Mouse (Mus musculus) intestine, embryonic 14.5 days (tissue): ENCODE data around the gene Uxs1. TPM values are rescaled to one million over a fixed set of nuclear protein-coding genes. Genes with fewer than 3 reads are reported as not detected.

Experiments used
- ATAC-seq: fragments of 200-750 bp; cut with Nextera tagmentation; replicated peaks from 2 replicates; pipeline ENCODE4 v1.8.0; 2017; ENCODE audit warnings: low read depth, moderate number of reproducible peaks, moderate TSS enrichment, moderate library complexity; ENCODE audit not compliant: low FRiP score, low TSS enrichment
- DNase-seq: peaks from one replicate; pipeline ENCODE4 v3.0.0-alpha.2; 2018; ENCODE audit warnings: low spot score
- H3K27ac ChIP-seq: fragments of 300-500 bp; sonication (generic); 2 replicates; pipeline ENCODE4 v1.5.1; 2014; ENCODE audit warnings: low read depth, mild to moderate bottlenecking, control low read depth
- H3K27me3 ChIP-seq: fragments of 300-500 bp; sonication (generic); replicated peaks from 2 replicates; pipeline ENCODE4 v1.6.1; 2014; ENCODE audit warnings: low read length, control low read depth; ENCODE audit not compliant: control insufficient read depth, insufficient read depth
- H3K36me3 ChIP-seq: fragments of 300-500 bp; sonication (generic); 2 replicates; pipeline ENCODE4 v1.6.1; 2014; ENCODE audit warnings: low read length, control low read depth; ENCODE audit not compliant: control insufficient read depth, insufficient read depth
- H3K4me1 ChIP-seq: fragments of 300-500 bp; sonication (generic); replicated peaks from 2 replicates; pipeline ENCODE4 v1.6.1; 2014; ENCODE audit warnings: low read length, control low read depth, mixed read lengths; ENCODE audit not compliant: control insufficient read depth, insufficient read depth
- H3K4me2 ChIP-seq: fragments of 300-500 bp; sonication (generic); 2 replicates; pipeline ENCODE4 v1.6.1; 2014; ENCODE audit warnings: low read length
- H3K4me3 ChIP-seq: fragments of 300-500 bp; sonication (generic); 2 replicates; pipeline ENCODE4 v1.5.1; 2014; ENCODE audit warnings: low read depth, low read length, control low read depth, mixed read lengths
- H3K9ac ChIP-seq: fragments of 300-500 bp; sonication (generic); 2 replicates; pipeline ENCODE4 v1.6.1; 2014; ENCODE audit warnings: mild to moderate bottlenecking, low read length
- H3K9me3 ChIP-seq: fragments of 300-500 bp; sonication (generic); 2 replicates; pipeline ENCODE4 v1.6.1; 2016; ENCODE audit warnings: low read length, control low read depth; ENCODE audit not compliant: control insufficient read depth
- WGBS: fragments of 180-500 bp; shearing (Covaris S2); extraction: QIAGEN DNeasy Blood & Tissue Kit; methylation state at CpG from one replicate; pipeline ENCODE4 v1.1.7; 2014; 5-methylcytosine and 5-hydroxymethylcytosine counted together
- polyA plus RNA-seq: library from polyadenylated mRNA; unstranded; fragments of >200 nt; fragmentation: Nextera tagmentation; extraction: Ambion mirVana; gene quantifications from 2 replicates; pipeline ENCODE4 v1.2.1, GENCODE M21; 2014

Uxs1 gene
- polyA plus RNA-seq, 1 experiment from 2014 or later = 16.3 TPM

DNA sequence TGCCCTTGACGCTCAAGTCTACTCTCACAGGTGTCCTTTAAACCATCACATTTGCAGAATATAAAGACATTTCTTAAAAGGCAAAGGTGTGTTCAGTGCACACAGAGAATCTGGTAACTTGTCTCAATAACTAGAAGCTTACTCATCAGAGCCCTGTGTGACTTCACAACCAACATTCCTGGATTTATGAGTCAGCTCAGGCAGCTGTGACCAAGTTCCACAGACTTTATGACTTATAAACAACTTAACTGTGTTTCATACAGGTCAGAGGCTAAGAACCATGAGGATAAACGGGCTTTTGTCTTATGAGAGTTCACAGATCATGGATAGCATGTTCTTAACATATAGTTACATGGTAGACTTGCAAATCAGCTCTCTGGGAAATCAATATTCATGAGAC is 8.5 kb downstream of the Uxs1 start:
- Histone ChIP-seq H3K4me3 (no peak overlapping the region), H3K4me2 (no peak overlapping the region), H3K36me3 (no peaks in the 10 kb centered on the region), H3K27ac (no peak overlapping the region), H3K9me3 (no peaks in the 10 kb centered on the region), H3K4me1 (no peaks in the 10 kb centered on the region), H3K9ac (no peak overlapping the region), H3K27me3 (no peaks in the 10 kb centered on the region)
- DNase-seq = no peak
- no peak for ATAC-seq
- WGBS = 63% methylated on average over 2 of the region's 2 CpGs

DNA sequence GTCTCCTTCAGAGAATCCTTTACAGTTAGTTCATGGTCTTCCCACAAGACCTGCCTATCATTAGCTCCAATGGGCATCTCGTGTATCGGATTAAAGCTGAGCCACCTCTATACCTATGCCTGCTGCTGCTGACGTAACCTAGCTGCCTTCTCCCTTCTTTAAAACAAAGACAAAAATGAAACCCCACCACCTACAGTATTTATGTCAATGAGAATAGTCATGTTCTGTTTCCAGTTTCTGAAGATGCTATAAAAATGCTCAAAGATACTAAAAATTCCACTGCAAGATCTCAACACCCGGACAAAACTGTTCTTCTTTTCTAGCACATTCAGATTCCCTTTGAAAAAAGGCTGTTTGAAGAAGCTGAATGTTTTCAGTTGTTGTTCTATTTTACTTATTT is 9.2 kb downstream of the Uxs1 start:
- WGBS = 84% methylated on average over 4 of the region's 4 CpGs

DNA sequence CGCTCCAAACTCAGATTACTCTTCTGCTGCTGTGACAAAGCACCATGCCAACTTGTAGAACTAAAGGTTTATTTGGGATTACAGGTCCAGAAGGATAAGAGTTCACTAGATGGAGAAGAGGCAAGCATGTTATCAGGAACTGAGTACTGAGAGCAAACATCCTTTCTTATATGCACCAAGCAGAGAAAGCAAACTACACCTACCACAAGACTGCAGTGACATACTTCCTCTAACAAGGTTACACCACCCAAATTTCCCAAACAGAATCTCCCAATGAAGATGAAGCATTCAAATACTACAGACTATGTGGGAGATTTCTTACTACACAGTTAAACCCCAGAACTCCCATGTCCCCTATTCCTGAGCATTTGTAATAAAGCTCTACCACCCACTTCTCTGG is 15.8 kb downstream of the Uxs1 start:
- Histone ChIP-seq H3K9ac (no peak overlapping the region), H3K9me3 (no peaks in the 10 kb centered on the region), H3K27ac (no peak overlapping the region), H3K27me3 (no peaks in the 10 kb centered on the region), H3K36me3 (no peaks in the 10 kb centered on the region), H3K4me1 (no peaks in the 10 kb centered on the region), H3K4me3 (no peak overlapping the region), H3K4me2 (no peak overlapping the region)
- ATAC-seq = no peak
- DNase-seq = no peak
- WGBS = 96% methylated on average over 1 of the region's 1 CpGs

More for the DNA sequence above, 9.2 kb downstream of the Uxs1 start:
- no peaks in the 10 kb centered on the region for H3K9me3 ChIP-seq
- H3K4me1 ChIP-seq = no peaks in the 10 kb centered on the region
- no peaks in the 10 kb centered on the region for H3K36me3 ChIP-seq
- H3K27me3 ChIP-seq = no peaks in the 10 kb centered on the region
- no peak for ATAC-seq
- H3K4me2 ChIP-seq = no peak overlapping the region
- H3K9ac ChIP-seq = no peak overlapping the region
- H3K27ac ChIP-seq = no peak overlapping the region
- no peak overlapping the region for H3K4me3 ChIP-seq
- no peak for DNase-seq

DNA sequence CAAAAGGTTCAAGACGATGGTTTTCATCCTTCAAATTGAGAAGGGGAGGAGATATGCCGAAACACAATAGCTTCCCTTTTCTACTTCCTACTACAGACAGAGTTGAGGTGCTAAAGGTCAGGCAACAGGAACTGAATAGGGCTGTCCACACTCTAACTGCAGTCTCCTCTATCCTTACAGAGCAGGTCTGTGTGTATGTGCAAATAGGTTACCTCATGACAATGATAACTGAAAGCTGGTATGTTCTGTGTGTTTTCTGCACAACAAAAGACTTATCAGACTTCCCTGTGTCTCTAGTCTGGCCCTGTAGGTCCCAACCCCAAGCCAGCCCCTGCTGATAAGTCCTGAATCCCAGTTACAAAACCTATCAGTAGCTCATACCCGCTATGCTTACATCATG is 16.5 kb downstream of the Uxs1 start:
- no peak overlapping the region for H3K4me3 ChIP-seq
- ATAC-seq (no peak), DNase-seq (no peak)
- H3K4me1 ChIP-seq = no peaks in the 10 kb centered on the region
- no peak overlapping the region for H3K9ac ChIP-seq
- H3K4me2 ChIP-seq = no peak overlapping the region
- H3K9me3 ChIP-seq = no peaks in the 10 kb centered on the region
- H3K27ac ChIP-seq = no peak overlapping the region
- WGBS = 80% methylated on average over 3 of the region's 3 CpGs
- no peaks in the 10 kb centered on the region for H3K36me3 ChIP-seq
- no peaks in the 10 kb centered on the region for H3K27me3 ChIP-seq

DNA sequence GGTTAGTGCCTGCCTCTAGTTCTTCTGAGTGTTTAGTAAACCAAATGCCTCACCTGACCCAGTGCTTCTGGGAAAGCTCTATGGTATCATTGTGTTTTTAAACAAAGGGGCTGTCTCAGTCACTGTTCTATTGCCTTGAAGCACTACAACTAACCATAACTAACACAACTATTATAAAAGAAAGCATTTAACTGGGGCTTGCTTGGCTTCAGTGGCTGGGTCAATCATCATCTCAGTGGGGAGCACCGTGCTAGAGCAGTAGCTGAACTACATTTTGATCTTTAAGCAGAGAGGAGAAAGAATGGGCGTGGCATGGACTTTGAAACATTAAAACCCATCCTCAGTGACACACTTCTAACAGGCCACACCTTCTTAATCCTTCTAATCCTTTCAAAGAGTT is 18.2 kb downstream of the Uxs1 start:
- WGBS = 93% methylated on average over 2 of the region's 2 CpGs
- no peaks in the 10 kb centered on the region for H3K27me3 ChIP-seq
- no peak for DNase-seq
- H3K9ac ChIP-seq = no peak overlapping the region
- H3K9me3 ChIP-seq = no peaks in the 10 kb centered on the region
- H3K27ac ChIP-seq = no peak overlapping the region
- H3K36me3 ChIP-seq = no peaks in the 10 kb centered on the region
- no peaks in the 10 kb centered on the region for H3K4me1 ChIP-seq
- H3K4me3 ChIP-seq = no peak overlapping the region
- no peak for ATAC-seq
- H3K4me2 ChIP-seq = no peak overlapping the region

DNA sequence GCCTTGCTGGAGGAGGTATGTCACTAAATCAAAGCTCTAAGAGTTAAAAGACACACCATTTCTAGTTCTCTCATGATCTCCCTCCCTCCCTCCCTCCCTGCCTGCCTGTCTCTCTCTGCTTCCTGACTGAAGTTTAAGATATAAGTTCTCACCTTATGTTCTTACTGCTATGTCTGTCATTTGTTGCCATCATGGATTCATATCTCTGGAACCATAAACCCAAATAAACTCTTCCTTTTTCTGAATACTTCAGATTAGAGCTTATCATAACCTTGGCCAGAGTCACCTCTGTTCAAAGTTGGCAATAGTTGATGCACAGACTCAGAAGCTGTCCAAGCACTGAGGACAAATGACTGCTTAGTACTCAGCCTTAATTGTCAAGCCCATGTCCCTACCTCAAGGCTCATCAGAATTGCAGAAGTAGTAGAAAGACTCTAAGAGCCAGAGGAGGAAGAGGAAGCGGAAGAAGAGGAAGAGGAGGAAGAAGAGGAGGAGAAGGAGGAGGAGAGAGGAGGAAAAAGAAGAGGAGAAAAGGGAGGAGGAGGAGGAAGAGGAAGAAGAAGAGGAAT is 23.6 kb downstream of the Uxs1 start:
- no peak overlapping the region for H3K4me3 ChIP-seq
- WGBS = 93% methylated on average over 1 of the region's 1 CpGs
- H3K4me1 ChIP-seq = no peaks in the 10 kb centered on the region
- H3K36me3 ChIP-seq = peaks cover 11% of the 10 kb centered on the region; the same call in 1 of the 2 replicates
- no peak overlapping the region for H3K9ac ChIP-seq
- DNase-seq = no peak
- H3K4me2 ChIP-seq = no peak overlapping the region
- ATAC-seq = no peak
- no peaks in the 10 kb centered on the region for H3K27me3 ChIP-seq
- no peak overlapping the region for H3K27ac ChIP-seq
- no peaks in the 10 kb centered on the region for H3K9me3 ChIP-seq

DNA sequence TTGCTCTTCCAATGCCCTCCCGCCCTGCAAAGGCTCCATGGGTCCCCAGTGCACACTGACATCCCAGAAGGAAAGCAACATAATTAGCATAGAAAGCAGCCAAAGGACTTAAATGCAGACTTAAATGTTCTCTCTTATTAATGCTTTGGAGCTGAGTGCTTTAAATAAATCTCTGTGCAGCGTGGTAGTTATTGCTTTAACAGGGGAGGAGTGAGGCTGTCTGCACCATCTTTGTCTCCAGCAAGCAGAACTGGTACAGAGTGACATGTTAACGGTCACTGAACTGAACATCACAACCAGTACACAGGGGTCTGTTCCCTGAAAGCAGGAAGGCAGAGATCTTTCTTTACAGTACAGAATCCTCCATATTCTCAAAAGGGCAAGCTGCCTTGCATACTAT is 29.6 kb downstream of the Uxs1 start:
- DNase-seq (no peak), ATAC-seq (no peak)
- H3K27me3 ChIP-seq = no peaks in the 10 kb centered on the region
- H3K4me2 ChIP-seq = no peak overlapping the region
- H3K36me3 ChIP-seq = peaks cover 12% of the 10 kb centered on the region; the same call in 1 of the 2 replicates
- H3K9me3 ChIP-seq = no peaks in the 10 kb centered on the region
- no peak overlapping the region for H3K9ac ChIP-seq
- no peak overlapping the region for H3K27ac ChIP-seq
- H3K4me3 ChIP-seq = no peak overlapping the region
- WGBS = 87% methylated on average over 3 of the region's 3 CpGs
- H3K4me1 ChIP-seq = no peaks in the 10 kb centered on the region

DNA sequence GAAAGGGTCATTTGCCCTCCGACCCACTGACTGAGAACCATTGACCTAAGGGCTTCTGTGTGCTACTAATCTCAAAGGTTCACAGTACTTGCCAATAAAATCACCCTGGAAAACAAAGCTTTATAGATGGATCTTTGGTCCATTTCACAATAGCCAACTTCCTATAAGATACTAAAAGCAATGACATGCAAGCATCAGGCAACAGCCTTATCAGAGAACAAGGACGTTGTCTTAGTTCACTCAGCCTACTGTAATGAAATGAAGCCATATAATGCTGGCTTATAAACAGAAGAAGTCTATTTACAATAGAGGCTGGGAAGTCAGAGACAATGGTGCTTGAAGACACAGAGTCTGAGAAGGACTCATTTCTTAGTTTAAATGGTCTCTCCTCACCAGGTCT is 37.8 kb downstream of the Uxs1 start:
- Histone ChIP-seq H3K27ac (no peak overlapping the region), H3K4me2 (no peak overlapping the region), H3K9ac (no peak overlapping the region), H3K36me3 (0 out of 2 replicates have a peak, but pooled peaks cover 10% of the 10 kb centered on the region), H3K4me3 (no peak overlapping the region), H3K9me3 (no peaks in the 10 kb centered on the region), H3K4me1 (no peaks in the 10 kb centered on the region), H3K27me3 (no peaks in the 10 kb centered on the region)
- 77% methylated on average over 2 of the region's 2 CpGs for WGBS
- no peak for DNase-seq
- no peak for ATAC-seq

DNA sequence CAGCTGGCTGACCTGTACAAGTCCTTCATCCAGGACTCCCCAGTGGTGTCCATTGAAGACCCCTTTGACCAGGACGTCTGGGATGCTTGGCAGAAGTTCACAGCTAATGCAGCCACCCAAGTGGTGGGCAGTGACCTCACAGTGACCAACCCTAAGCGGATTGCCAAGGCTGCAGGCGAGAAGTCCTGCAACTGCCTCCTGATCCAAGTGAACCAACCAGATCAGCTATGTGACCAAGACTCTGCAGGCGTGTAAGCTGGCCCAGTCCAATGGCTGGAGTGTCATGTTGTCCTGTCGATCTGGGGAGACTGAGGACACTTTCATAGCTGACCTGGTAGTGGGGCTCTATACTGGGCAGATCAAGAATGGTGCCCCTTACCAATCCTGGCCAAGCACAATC is 40.9 kb downstream of the Uxs1 start:
- WGBS = 90% methylated on average over 5 of the region's 5 CpGs
- Histone ChIP-seq H3K27ac (no peak overlapping the region), H3K4me1 (no peaks in the 10 kb centered on the region), H3K27me3 (no peaks in the 10 kb centered on the region), H3K9ac (no peak overlapping the region), H3K4me2 (no peak overlapping the region), H3K36me3 (0 out of 2 replicates have a peak, but pooled peaks cover 10% of the 10 kb centered on the region), H3K4me3 (no peak overlapping the region), H3K9me3 (no peaks in the 10 kb centered on the region)
- no peak for ATAC-seq
- no peak for DNase-seq
